ENCODE assay signal across 27 mouse cellular contexts in genomic region chr4:34667923-34668322, GRCm38 (mm10).
"Had no signal": no experiment of that assay in that cellular context is flagged by ENCODE, and none has a peak within 500 bp of the region (broad histone marks: within the 10 kb centered on the region; RNA-seq: fewer than 3 reads in every experiment).

No protein-coding gene starts in this region.

- H3K9ac ChIP-seq: embryonic facial prominence, embryonic 12.5 days; embryonic facial prominence, embryonic 13.5 days; embryonic facial prominence, embryonic 15.5 days; forebrain, embryonic 12.5 days; forebrain, embryonic 13.5 days; forebrain, embryonic 15.5 days; forebrain, postnatal 0 days had no signal

- H3K4me3 ChIP-seq: embryonic facial prominence, embryonic 10.5 days; embryonic facial prominence, embryonic 12.5 days; embryonic facial prominence, embryonic 13.5 days; embryonic facial prominence, embryonic 15.5 days; erythroblast, embryonic 14.5 days; forebrain, embryonic 10.5 days; forebrain, embryonic 12.5 days; forebrain, embryonic 13.5 days; forebrain, embryonic 15.5 days; gastrocnemius, adult 2 months; heart, adult 2 months had no signal

- ATAC-seq: forebrain, embryonic 13.5 days; forebrain, embryonic 14.5 days; forebrain, embryonic 15.5 days; forebrain, embryonic 16.5 days; forebrain, postnatal 0 days had no signal

- DNase-seq: cerebellum, adult 8-10 months; cerebellum, adult 9-10 months; cerebellum, adult 9-11 months; cerebellum, postnatal 10 days; cerebellum, postnatal 14 days; cerebellum, postnatal 25 days; cerebellum, postnatal 36 days; embryo, embryonic 11 days; forebrain, postnatal 0 days; gastrocnemius, adult 2 months; gastrocnemius, postnatal 10 days; gastrocnemius, postnatal 14 days; gastrocnemius, postnatal 25 days; gastrocnemius, postnatal 36 days; heart, adult 18-20 months; heart, adult 2 months had no signal

- H3K27me3 ChIP-seq: embryonic facial prominence, embryonic 12.5 days; embryonic facial prominence, embryonic 13.5 days; embryonic facial prominence, embryonic 15.5 days; forebrain, embryonic 12.5 days; forebrain, embryonic 13.5 days; forebrain, embryonic 15.5 days had no signal

- H3K9me3 ChIP-seq: embryonic facial prominence, embryonic 10.5 days; embryonic facial prominence, embryonic 12.5 days; embryonic facial prominence, embryonic 13.5 days; embryonic facial prominence, embryonic 15.5 days; forebrain, embryonic 10.5 days; forebrain, embryonic 12.5 days; forebrain, embryonic 13.5 days; forebrain, embryonic 15.5 days had no signal

- H3K27ac ChIP-seq: embryonic facial prominence, embryonic 10.5 days; embryonic facial prominence, embryonic 12.5 days; embryonic facial prominence, embryonic 13.5 days; embryonic facial prominence, embryonic 15.5 days; forebrain, embryonic 10.5 days; forebrain, embryonic 12.5 days; forebrain, embryonic 13.5 days; forebrain, embryonic 15.5 days; gastrocnemius, adult 2 months; heart, adult 2 months had no signal

- H3K4me2 ChIP-seq: embryonic facial prominence, embryonic 12.5 days; embryonic facial prominence, embryonic 13.5 days; embryonic facial prominence, embryonic 15.5 days; forebrain, embryonic 12.5 days; forebrain, embryonic 13.5 days; forebrain, embryonic 15.5 days had no signal

- H3K4me1 ChIP-seq: embryonic facial prominence, embryonic 10.5 days; embryonic facial prominence, embryonic 12.5 days; embryonic facial prominence, embryonic 13.5 days; embryonic facial prominence, embryonic 15.5 days; forebrain, embryonic 10.5 days; forebrain, embryonic 12.5 days; forebrain, embryonic 13.5 days; forebrain, embryonic 15.5 days had no signal
